Mouse (Mus musculus): ENCODE results near the gene 0610040J01Rik.

- TF ChIP-seq CTCF (IDR thresholded peaks at IDR 0.05; ENCODE audit: low read depth, low read length), result no peak
- no peak for TF ChIP-seq TAL1 (conservative IDR thresholded peaks at IDR 0.05; ENCODE audit: low read depth, low read length)
Measured at GRCm38 (mm10) chr5:63788156-63788826, 23.9 kb upstream of the 0610040J01Rik start.

Measured in G1E (cell line).